Mouse (Mus musculus) cortical plate, adult 2 months (tissue): ENCODE results near the gene Hipk1. TPM values are rescaled to one million over a fixed set of nuclear protein-coding genes. Genes with fewer than 3 reads are reported as not detected.
"Not testable (repeated sequence)": the region's sequence is repeated elsewhere in the genome, so short reads cannot be mapped to it uniquely, and the experiment has no call there.

Source experiments
- H3K27ac ChIP-seq: fragments of 200-500 bp; 2 replicates; pipeline ENCODE4 v1.5.1; 2012; ENCODE audit warnings: low read length, control low read depth, inconsistent platforms; ENCODE audit not compliant: insufficient read depth
- H3K4me1 ChIP-seq: fragments of 200-500 bp; 2 replicates; pipeline ENCODE4 v1.6.1; 2011; ENCODE audit warnings: low read length; ENCODE audit not compliant: control insufficient read depth, insufficient read depth
- H3K4me3 ChIP-seq: fragments of 200-500 bp; 2 replicates; pipeline ENCODE4 v1.5.1; 2011; ENCODE audit warnings: mild to moderate bottlenecking, low read length, control low read depth; ENCODE audit not compliant: insufficient read depth
- CTCF ChIP-seq: fragments of 200-500 bp; IDR thresholded peaks from 2 replicates; pipeline ENCODE4 v1.5.1; 2011; ENCODE audit warnings: mild to moderate bottlenecking, control low read depth, low read length; ENCODE audit not compliant: insufficient read depth; ENCODE audit errors: extremely low read depth
- POLR2A ChIP-seq: fragments of 200-500 bp; IDR thresholded peaks from 2 replicates; pipeline ENCODE4 v1.6.1; 2011; ENCODE audit warnings: mild to moderate bottlenecking, low read length, control low read depth; ENCODE audit not compliant: insufficient read depth; ENCODE audit errors: extremely low read depth
- polyA plus RNA-seq: library from polyadenylated mRNA; depleted of rRNA; stranded (reverse); fragments of >200 nt; gene quantifications from 2 replicates; pipeline ENCODE4 v1.2.3, GENCODE M21; 2012

Hipk1 gene
- polyA plus RNA-seq, 1 experiment = 41.2 TPM

DNA sequence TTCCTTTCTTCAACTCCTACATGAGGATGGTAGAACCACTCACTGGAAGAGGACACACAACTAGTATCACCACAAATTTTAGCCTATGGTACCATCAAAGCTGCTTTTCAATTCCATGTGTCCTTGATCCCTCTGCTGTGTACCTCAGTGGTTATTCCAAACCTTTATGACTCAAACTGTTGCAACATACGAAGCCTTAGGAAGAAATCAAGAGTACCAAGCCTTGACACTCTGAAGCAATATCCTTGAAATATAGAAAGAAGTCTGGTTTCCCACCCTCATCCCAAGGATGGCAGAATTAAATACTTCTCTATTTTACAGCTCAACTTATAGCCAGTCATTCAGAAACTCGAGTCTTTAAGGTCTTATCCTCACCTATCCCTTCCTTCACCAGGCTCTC is 5.0 kb upstream of the Hipk1 start:
- H3K4me1 ChIP-seq = peaks cover under 1% of the 10 kb centered on the region; the same call in 1 of the 2 replicates
- no peak overlapping the region for H3K27ac ChIP-seq
- TF ChIP-seq CTCF (no peak), POLR2A (no peak)
- no peak overlapping the region for H3K4me3 ChIP-seq

DNA sequence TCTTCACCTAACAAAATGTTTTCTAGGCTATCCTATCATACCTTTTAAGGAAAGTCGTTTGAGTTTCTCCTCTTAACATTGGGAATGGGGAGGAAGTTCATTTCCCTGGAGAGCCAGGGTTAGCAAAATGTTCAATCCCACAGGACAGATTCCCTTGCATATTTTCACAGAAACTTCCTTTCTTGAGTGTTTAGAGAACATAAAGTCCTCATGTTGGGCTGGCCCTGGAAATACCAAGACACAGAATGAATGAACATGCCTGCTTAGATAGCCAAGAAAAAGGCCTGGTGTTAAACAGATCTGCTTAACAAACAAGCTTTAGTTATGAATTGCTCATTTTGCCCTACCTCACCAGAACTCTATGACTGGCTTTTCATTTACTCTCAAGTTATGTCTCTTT is 1.2 kb upstream of the Hipk1 start:
- Histone ChIP-seq H3K4me1 (peaks cover 2% of the 10 kb centered on the region; the same call in 1 of the 2 replicates), H3K27ac (no peak overlapping the region), H3K4me3 (no peak overlapping the region)
- no peak for TF ChIP-seq POLR2A
- no peak for TF ChIP-seq CTCF

DNA sequence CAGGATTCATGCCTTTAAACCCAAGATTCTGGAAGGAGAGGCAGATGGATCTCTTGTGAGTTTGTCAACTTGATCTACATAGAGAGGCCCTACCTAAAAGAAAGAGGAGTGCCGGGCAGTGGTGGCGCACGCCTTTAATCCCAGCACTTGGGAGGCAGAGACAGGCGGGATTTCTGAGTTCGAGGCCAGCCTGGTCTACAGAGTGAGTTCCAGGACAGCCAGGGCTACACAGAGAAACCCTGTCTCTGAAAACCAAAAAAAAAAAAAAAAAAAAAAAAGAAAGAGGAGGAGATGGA is 696 bp upstream of the Hipk1 start:
- H3K4me1 ChIP-seq, H3K4me3 ChIP-seq: not testable (repeated sequence)
- peak overlapping the region; percentile 99 for H3K27ac ChIP-seq

DNA sequence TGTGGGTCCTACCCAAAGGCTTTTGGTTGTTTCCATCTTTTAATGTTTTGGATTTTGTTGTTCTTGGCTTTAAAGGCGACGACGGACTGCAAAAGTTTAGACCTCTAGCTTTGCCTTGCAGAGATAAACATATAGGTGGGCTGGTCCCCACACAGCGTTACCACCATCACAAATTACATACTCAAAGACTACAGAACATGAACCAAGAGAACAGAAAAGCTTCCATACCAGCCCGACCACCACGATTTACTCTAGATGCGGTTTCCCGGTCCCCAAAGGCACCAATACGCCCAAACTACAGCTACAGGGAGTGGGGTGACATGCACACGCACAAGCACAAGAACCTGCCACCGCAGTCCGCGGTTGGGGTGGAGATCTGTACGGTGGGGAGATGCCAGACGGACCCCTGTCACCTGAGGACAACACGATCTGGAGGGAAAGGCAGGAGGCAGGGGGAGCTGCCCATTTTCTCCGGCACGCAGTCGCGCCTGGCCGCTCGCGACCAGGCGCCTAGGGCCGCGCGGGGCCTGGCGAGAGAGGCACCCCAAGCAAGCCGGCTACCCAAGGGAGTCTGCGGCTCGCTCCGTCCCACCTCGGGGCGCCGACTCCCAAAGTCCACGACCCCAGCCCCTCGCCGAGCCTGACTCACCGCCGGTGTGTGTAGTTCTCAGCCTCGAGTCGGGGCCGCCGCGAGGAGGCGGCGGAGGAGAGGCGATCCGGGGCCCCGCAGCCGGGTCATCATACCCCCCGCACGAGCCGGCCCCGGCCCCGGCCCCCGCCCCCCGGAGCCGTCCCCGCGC is 817 bp downstream of the Hipk1 start:
- H3K27ac ChIP-seq = peak overlapping the region; percentile 84
- H3K4me1 ChIP-seq = peaks cover 4% of the 10 kb centered on the region; the same call in 1 of the 2 replicates
- no peak for TF ChIP-seq POLR2A
- no peak for TF ChIP-seq CTCF
- peak overlapping the region; percentile 97 for H3K4me3 ChIP-seq

DNA sequence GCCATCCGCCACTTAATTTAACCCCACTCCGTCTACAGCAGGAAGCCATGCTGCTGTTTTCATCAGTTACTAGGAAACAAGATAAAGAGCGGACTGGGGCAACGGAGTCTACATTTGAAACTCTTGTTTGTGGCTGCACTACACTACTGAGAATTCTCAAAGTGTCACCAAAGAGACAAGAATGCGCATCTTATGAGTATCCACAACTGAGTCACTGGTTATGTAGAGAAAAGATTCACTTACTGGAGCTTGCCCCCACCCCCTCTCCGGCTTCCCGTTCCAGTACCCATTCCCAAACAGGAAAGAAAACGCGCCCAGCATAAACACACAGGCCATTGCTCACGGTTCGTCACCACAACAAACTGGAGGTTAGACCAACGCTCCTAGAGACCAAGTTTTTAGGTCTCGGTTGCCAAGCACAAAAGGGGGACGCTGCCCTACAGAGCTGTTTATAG is 1.4 kb downstream of the Hipk1 start:
- Histone ChIP-seq H3K4me1 (peaks cover 4% of the 10 kb centered on the region; the same call in 1 of the 2 replicates), H3K4me3 (peak overlapping the region; percentile 97), H3K27ac (peak overlapping the region; percentile 84)
- no peak for TF ChIP-seq CTCF
- no peak for TF ChIP-seq POLR2A

DNA sequence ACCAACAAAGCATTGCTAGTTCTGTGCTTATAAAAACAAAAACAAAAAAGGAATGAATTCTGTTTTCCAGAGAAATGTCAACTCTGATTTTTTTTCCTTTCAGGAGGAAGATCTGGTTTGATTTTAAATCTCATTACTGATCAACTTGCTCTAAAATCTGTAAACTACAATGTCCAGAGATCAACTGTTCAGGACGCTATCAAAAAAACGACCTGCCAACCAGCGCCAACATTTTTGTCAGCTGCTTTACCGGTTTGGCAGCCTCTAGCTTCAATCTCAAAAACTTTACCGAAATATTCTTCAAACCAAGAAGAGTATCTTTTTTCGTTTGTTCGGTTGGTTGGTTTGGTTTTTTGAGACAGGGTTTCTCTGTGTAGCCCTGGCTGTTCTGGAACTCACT is 2.3 kb downstream of the Hipk1 start:
- TF ChIP-seq CTCF (no peak), POLR2A (no peak)
- peaks cover 6% of the 10 kb centered on the region; the same call in 1 of the 2 replicates for H3K4me1 ChIP-seq
- H3K27ac ChIP-seq = no peak overlapping the region
- no peak overlapping the region for H3K4me3 ChIP-seq

DNA sequence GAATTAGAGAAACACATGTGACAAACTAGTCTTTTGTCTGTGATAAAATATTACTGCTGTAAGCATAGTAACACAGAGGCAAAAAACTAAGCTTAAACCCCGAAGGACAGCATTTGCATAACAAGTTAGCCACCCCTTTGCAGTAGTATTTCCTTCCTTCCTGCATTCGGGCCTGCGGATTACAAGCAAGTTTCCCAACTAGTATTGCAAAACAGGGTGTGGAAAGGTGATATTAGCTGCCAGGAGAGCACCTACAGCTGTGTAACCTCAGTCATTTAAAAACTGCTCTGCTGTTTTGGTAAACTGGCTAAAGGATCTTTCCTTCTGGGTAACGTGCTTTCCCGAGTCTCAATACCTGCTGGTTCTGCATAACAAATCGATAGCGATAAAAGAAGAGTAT is 4.1 kb downstream of the Hipk1 start:
- Histone ChIP-seq H3K4me3 (no peak overlapping the region), H3K27ac (no peak overlapping the region), H3K4me1 (peaks cover 6% of the 10 kb centered on the region; the same call in 1 of the 2 replicates)
- TF ChIP-seq CTCF = no peak
- no peak for TF ChIP-seq POLR2A

DNA sequence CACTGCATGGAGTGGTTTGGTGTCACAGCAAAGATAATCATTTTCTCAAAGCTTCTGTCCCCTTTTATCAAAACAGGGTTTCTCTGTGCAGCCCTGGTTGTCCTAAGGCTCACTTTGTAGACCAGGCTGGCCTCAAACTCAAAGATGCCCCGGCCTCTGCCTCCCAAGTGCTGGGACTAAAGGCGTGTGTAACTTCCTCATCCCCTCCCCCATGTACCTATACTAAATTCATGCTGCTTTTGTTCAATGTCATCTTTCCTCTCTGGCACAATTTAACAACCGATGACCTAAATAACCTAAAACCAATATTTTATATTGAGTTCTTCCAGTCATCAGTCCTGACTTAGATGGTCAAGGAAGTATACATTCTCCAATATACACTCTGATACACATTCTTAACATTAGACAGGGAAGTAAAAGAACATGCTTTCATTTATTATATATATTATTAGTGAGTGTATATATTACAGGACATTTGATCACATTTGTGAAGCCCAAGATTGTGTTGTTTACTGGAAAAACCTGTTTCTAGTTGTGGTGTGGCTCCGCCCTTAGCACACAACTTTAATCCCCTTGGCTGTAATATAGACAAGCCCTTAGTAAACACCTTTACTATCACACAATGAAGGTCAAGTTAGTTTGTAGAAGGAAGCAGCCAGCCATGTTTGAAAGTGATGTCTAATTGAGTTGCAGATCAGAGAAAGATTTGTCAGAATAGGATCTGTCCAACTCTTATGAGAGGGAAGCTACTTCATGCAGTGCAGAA is 8.3 kb downstream of the Hipk1 start:
- Histone ChIP-seq H3K4me3 (no peak overlapping the region), H3K4me1 (peaks cover 9% of the 10 kb centered on the region), H3K27ac (no peak overlapping the region)
- TF ChIP-seq CTCF = no peak
- TF ChIP-seq POLR2A = no peak

DNA sequence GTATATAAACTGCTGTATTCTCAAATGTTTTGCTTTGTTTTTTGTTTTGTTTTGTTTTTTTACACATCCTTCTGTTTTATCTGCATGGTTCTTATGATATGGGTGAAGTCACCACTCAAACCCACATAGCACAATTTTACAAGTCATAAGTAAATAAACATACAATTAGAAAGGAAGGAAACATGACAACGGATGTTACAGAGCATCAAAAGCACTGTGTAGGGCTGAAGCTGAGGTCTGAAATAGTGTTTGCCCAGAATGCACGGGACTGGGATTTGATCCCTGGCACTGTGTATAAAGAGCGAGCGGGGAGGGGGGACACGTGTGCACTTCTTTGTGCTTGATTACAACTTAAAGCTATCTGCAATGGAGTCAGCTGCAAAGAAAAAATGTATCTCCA is 10.6 kb downstream of the Hipk1 start:
- H3K4me3 ChIP-seq = no peak overlapping the region
- no peak overlapping the region for H3K27ac ChIP-seq
- TF ChIP-seq POLR2A = no peak
- TF ChIP-seq CTCF = no peak
- H3K4me1 ChIP-seq = peaks cover 6% of the 10 kb centered on the region

DNA sequence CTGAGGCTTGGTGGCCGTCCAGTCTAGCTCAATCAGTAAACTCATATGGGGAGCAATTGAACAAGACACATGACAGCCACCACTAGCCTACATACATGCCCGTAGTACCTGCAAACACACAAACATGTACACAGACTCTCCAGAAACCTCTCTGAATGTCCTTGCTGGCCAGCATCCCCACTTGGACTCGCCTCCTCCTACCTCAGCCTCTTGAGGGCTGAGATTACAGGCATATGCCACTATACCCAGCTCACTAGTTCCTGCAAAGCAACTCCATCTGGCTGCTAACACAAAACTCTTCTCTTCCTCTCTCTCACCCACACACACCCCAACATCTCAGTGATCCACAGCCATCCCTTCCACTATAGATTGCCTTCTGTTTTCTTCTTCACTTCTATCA is 11.1 kb downstream of the Hipk1 start:
- 0 out of 2 replicates have a peak overlapping the region, but pooled peaks have one; percentile 6 for H3K27ac ChIP-seq
- no peak overlapping the region for H3K4me3 ChIP-seq
- TF ChIP-seq POLR2A (no peak), CTCF (no peak)
- H3K4me1 ChIP-seq = peaks cover 6% of the 10 kb centered on the region
